Mouse (Mus musculus): Measurements from ENCODE around the gene Cdon.
"Not testable (repeated sequence)": the region's sequence is repeated elsewhere in the genome, so short reads cannot be mapped to it uniquely, and the experiment has no call there.

Cdon gene

DNA sequence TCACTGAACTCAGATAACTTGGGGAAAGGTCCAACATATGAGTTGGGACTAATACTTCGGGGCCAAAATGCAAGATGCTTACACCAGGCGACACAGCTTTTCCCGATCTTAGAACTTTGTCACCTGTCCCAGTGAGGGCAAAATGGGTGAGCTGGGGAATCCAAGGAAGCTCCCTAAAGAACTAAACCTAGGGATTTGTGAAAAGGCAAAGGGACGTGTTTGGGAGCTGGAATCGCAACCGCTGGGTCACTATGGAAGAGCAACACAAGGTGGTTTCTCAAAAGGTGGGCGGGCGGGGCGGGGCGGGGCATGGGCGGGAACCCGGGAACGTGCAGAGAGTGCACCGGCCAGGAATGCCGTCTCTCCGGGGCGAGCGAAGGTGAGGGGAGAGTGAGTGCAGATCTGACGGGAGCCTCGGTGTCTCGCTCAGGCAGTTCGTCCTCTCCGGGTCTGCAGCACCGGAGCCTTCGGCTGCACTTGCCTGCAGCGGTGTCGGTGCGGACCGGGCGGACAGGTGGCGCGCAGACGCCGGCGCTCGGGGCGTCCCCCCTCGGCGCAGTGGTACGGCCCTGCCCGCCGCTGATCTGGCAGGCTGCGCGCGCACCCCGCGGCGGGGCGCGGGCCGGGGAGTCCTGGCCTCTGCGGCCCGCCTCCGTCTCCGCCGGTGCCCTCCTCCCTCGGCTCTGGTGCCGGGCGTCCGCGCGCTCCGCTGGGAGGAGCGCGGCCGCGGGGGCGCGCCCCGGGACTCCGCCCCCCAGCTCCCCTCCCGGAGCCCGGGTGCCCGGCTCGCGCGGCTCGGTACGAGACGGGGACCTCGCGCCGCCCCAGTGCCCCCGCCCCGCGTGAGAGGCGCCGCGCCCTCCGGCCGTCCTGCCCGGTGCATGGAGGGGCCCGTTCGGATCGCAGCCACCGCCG, at the start of gene Cdon:
Gene Cdon (plus strand): TSS at position 324 of the 915 bp plus-strand sequence.
- peak; percentile 98 for DNase-seq (ENCODE audit: inconsistent ontology term)

DNA sequence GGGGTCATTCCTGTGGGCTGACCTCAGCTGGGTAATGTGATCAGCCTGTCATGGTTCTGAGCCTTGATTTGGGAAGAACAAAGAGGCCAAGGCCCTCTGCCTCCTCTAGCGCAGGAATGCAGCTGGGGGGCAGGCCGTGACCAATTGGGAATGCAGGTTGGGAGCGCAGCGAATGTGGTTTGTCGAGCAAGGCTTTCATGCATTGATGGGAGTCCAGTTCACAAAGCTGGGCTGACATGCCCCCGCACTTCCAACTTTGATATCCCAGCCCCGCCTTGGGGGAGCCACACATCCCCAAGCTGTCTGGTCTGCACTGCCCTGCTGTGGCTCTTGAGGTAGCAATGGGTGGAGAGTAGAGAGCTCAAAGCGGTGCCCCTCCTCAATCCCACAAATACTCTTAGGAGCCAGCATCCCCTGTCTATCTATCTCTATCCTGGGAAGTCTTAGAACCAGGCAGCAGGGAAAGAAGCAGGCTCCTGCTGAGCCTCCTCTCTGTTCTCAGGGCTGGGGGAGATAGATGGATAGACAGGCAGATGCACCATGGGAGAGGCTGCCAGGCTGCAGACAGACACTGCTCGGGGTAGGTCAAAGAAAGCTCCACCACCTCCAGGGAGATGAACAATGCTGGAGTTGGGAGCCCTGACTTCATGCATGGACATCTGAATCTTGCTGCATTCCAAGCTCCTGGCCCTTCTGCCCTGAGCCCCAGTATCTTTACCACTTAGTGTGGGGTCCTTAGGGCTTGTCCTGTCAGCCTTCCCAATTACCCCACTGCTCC, 48.4 kb upstream of the Cdon start:
- DNase-seq (ENCODE audit: inconsistent ontology term), result peak; percentile 82

GRCm38 (mm10) chr9:35377916-35378315, 43.0 kb upstream of the Cdon start:
- no peak for DNase-seq (ENCODE audit: inconsistent ontology term)

DNA sequence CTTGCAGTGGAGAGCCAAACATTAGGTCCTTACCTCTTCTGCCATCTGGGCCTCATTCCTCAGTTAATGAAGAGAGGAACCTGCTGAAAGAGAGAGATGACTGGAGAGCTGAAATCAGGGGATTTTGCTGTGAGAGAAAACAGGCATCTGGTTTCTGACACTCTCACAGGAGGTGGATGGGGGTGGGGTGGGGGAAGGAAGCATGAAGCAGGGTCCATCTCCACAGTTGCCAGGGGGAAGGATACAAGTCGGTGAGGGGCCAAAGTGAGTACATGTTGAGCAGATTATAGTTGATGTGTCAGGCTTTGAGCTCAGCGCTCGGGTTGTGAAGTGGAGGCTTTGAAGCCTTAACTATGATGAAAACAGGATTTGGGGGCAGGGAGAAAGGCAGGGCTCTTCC, 41.9 kb upstream of the Cdon start:
- DNase-seq (ENCODE audit: inconsistent ontology term), result no peak

- peak; percentile 42 for DNase-seq (ENCODE audit: inconsistent ontology term)
Observed at GRCm38 (mm10) chr9:35399896-35400295, 21.0 kb upstream of the Cdon start.

GRCm38 (mm10) chr9:35400398-35400797, 20.5 kb upstream of the Cdon start:
- peak; percentile 17 for DNase-seq (ENCODE audit: inconsistent ontology term)

DNA sequence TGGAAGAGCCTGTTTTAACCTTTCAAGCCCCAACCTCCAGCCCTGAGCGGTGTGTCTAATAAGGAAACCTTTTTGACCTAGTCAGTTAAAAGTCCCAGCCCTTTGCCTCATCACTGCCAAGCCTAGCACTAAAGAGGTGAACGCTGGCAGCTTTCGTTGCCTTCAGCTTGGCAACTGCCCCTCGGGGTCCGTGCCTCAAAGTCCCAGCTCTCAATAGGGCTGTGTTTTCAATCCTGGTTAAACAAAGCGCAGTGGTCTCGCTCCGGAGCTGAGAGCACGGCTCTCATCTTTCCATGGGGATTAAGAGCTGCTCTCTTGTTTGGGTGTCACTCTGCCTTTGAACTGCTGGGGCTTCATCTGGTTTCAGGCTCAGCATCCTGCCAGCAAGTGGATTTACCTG, 20.1 kb upstream of the Cdon start:
- no peak for DNase-seq (ENCODE audit: inconsistent ontology term)

DNA sequence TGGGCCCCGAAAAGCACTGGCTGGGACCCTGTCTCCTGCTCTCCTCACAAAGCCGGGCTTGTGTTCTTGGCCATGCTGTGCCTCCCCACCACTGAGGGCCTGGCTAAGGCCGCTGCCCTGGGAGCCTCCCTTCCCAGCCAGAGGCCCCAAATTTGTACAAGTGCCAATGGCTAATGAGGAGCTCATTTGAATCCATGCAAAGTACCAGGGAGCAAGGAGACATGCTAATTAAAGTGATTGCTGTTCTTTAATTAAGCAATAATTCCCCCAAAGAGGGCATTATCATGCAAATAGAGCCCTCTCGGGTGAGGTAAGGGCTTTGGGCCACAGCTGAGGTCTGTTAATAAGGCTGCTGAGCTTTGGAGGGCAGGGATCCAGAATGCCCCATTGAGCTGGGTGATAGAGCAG, 18.3 kb upstream of the Cdon start:
- peak; percentile 94 for DNase-seq (ENCODE audit: inconsistent ontology term)

- no peak for DNase-seq (ENCODE audit: inconsistent ontology term)
Observed at GRCm38 (mm10) chr9:35403490-35403889, 17.4 kb upstream of the Cdon start.

DNA sequence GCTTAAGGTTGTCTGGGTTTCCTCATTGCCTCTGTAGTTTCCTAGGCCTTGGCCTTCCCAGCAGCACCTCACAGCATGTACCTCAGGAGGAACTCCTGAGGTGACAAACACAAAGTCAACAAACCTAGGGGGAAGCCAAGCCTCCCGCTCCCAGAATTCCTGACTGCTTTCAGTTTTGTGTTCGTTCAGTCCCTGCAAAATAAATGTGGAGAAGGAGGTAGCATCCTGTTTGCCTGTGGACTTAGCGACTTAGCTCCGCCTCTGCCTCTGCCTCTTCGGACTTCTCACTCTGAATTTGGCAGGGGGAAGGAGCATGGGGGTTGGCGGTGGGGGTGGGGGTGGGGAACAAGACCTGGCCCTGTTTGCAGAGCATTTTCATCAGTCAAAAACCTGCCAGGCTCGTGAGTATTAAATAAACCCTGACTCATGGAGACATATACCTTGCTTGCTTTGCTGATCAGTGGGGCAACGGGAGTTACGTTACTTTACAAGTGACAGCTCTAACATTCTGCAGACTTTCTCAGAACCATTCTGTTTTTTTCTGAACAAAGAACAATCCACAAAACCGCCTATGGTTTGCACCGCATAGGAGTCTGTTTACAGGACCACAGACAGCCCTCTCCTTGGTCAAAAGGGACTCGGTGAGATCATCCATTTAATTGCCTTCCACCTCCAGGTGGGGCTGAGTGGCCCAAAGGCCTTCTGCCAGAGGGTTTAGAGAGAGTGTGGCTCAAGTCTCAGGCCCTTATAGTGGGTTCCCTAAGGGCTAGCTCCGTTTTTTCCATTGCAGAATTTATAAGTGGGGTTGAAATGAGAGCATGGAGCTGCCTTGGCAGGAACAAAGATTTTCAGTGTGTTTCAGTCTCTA, 15.7 kb upstream of the Cdon start:
- DNase-seq (ENCODE audit: inconsistent ontology term), result peak; percentile 48

DNA sequence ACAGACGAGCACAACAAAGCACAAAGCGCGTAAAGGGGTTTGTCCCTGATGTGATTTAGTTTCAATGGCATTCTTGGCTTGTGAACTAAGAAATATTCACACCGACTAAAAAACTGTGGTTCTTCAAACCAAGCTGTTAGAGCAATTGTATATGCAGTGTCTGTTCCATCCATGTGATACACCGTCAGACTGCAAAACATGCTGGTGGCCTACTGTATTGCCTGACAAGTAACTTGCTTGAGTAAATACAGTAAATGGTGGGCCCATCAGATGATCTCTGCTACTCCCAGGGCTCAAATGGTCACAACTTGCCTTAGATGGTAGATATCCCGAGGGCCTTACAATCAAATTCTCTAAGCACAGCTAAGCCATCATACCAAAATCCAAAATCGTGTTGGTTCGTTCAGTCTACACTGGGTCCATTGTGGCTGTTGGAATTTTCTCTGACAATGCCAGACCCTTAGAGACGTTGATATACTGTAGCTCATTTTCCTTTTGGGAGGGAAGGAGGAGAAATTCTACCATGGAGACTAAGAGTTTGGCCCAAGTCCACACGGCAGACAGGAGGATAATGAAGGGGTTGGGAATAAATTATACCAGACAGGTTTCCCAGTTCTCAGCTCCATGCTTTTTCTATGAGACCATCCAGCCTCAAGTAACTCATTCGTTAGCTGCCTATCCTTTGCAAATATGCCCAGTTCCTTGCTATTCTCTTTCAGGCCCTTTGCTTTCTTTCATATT, 9.5 kb upstream of the Cdon start:
- no peak for DNase-seq (ENCODE audit: inconsistent ontology term)

DNA sequence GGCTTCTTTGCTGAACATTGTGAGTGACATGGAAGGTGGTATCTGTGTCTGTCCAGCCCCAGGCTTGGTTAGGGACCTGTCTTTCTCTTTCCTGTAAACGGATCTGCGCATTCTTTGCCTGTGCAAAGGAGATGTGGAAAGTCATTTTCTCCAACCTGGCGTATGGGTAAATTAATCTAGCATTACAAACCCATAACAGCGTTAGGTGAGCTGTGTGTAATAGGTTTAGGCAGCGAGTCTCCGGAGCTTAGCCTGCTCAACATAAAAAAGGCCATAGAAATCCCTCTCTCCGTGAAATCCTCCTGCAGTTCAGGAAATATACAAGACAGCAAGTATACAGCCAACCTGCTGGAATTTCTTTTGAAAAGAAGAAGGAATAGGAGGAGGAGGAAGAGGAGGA, 9.0 kb upstream of the Cdon start:
- no peak for DNase-seq (ENCODE audit: inconsistent ontology term)

DNA sequence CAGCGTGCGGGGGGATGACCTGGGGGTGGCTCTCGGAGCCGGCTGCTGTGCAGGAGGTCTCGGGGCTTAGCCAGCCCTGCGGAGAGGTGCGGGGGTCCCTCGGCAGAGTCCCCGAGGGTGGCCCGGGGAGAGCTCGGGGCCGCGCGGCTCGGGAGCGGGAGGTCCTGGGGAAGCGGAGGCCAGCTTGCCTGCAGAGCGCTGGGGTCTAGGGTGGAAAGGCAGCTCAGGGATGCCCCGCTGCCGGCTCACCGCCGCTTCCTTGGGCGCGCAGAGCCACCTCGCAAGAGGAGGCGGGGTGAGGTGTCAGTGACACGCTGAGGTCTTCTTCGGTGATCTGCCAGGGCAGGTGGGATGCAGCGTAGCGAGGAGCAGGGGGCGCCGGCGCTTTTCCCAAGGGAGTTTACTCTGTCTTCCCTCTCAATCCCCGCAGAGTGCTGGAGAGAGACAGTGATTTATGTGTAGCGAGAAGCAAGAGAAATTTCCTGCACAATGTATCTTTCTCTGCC, 855 bp downstream of the Cdon start:
- no peak for DNase-seq (ENCODE audit: inconsistent ontology term)

GRCm38 (mm10) chr9:35422405-35422941, 1.5 kb downstream of the Cdon start:
- DNase-seq (ENCODE audit: inconsistent ontology term), result no peak

- no peak for DNase-seq (ENCODE audit: inconsistent ontology term)
Observed at GRCm38 (mm10) chr9:35423265-35423664, 2.3 kb downstream of the Cdon start.

DNA sequence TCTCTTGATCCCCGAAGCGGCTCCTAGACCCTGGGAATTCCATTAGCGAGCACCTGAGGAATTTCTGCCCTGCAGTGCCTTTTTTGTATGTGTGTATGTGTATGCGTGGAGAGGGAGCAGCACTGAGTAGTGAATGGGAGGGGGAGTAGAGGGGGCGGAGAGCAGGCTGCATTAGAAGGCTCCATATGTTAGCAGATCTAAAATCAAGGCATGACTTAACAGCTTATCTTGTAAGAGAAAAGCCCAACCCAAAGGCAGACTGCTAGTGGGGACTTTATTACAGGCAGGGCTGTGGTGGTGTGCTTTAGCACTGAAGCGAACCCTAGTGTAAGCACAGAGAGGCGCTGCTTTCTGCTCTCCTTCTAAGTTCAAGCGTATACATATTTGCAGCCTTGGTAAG, 3.7 kb downstream of the Cdon start:
- DNase-seq (ENCODE audit: inconsistent ontology term), result no peak

DNA sequence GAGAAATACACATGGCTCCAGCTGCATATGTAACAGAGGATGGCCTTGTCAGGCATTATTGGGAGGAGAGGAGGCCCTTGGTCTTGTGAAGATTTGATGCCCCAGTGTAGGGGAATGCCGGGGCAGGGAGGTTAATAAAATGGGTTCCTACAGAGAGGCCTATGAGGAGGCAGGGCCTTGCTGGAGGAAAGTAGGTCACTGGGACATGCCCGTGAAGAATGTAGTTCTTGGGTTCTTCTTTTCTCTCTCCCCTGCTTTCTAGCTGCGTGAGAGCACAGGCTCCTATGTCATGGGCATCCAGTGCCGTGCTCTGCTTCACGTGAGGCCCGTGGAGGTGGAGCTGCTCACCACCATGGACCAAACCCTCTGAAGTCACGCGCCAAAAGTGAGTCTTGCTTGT, 9.5 kb downstream of the Cdon start:
- DNase-seq (ENCODE audit: inconsistent ontology term), result no peak

DNA sequence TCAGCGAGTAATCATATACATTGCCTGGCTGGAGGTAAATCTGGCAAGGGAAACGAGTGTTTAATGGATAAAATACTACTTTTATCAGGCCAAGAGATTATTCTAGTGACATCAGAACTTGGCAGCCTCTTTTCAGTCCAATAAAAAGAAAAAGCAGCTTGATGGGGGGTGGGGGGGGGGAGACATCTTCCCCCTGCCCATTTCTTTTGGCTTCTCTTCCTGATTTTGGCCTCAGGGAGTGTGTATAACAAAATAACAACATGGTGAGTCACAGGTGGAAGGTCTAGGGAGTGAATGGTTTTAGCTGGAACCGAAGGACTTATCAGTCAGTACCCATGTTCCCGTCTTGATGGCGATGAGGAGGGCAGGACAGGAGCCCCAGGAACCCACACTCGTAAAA, 10.5 kb downstream of the Cdon start:
- peak; percentile 85 for DNase-seq (ENCODE audit: inconsistent ontology term)

GRCm38 (mm10) chr9:35432717-35433297, 11.9 kb downstream of the Cdon start:
- DNase-seq (ENCODE audit: inconsistent ontology term), result not testable (repeated sequence)

GRCm38 (mm10) chr9:35434340-35434739, 13.4 kb downstream of the Cdon start:
- DNase-seq (ENCODE audit: inconsistent ontology term), result no peak

All from Muller cell, postnatal 12 days (primary cell).